17 mouse cellular contexts compared by ENCODE assay signal in the genomic region with DNA sequence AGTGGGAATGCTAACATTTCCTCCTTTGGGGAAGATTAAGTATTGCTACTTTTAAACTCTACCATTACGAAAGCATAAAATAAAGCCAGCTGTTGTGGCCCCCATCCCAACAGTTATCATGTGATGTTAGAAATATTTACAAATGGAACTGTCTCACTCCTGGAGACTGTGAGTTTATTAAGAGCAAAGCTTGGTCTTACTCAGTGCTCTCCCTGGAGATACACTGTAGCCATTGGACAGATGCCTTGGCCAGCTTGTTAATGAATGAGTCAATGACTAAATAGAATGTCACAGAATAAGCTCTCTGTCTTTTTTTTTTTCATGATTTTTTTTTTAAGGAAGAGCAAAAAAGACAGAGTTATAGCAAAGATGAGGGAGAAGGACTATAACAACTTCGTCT. TPM values are rescaled to one million over a fixed set of nuclear protein-coding genes. Genes with fewer than 3 reads are reported as not detected.
DNase-seq lines count a peak whose midpoint lies in the region; ATAC-seq lines count a peak whose summit lies in the region.
"Had no signal": no experiment of that assay in that cellular context is flagged by ENCODE, and none has a peak within 500 bp of the region (broad histone marks: within the 10 kb centered on the region; RNA-seq: fewer than 3 reads in every experiment).

No protein-coding gene starts in this region.

- H3K27me3 ChIP-seq in heart, embryonic 11.5 days (ENCODE audit: control insufficient read depth, insufficient read depth, low read length) = peaks cover 6% of the 10 kb centered on the region; the same call in 1 of the 2 replicates
- H3K27me3 ChIP-seq: forebrain, embryonic 13.5 days; hindbrain, embryonic 12.5 days; neural tube, embryonic 15.5 days had no signal

- H3K4me2 ChIP-seq in heart, embryonic 11.5 days = no peak overlapping the region
- H3K4me2 ChIP-seq: forebrain, embryonic 13.5 days; heart, embryonic 13.5 days; hindbrain, embryonic 12.5 days; kidney, embryonic 15.5 days; liver, embryonic 13.5 days; neural tube, embryonic 15.5 days had no signal

- WGBS in heart, embryonic 11.5 days (ENCODE audit: insufficient replicate concordance) = 86% methylated on average over 2 of the region's 2 CpGs

- DNase-seq in heart, adult 18-20 months = peak; percentile 66 to 82
- DNase-seq in testis, postnatal 14 days (ENCODE audit: low spot score) = peak; percentile 33
- DNase-seq in testis, postnatal 10 days (ENCODE audit: low spot score) = no peak
- DNase-seq in gastrocnemius, postnatal 10 days = peak; percentile 16
- peak; percentile 50 for DNase-seq in lung, postnatal 36 days
- no peak for DNase-seq in spleen, postnatal 4 days (ENCODE audit: low spot score in 2 of 2)
- DNase-seq in kidney, adult 11 months = no peak
- DNase-seq: cerebellum, postnatal 25 days; layer of hippocampus, postnatal 36 days; liver, embryonic 13.5 days had no signal

- H3K36me3 ChIP-seq in heart, embryonic 11.5 days (ENCODE audit: control insufficient read depth, insufficient read depth, low read length) = no peaks in the 10 kb centered on the region
- H3K36me3 ChIP-seq: heart, embryonic 13.5 days; hindbrain, embryonic 12.5 days; kidney, embryonic 15.5 days; liver, embryonic 13.5 days; midbrain, embryonic 10.5 days; neural tube, embryonic 15.5 days had no signal

- no peaks in the 10 kb centered on the region for H3K9me3 ChIP-seq in heart, embryonic 11.5 days (replicated peaks; ENCODE audit: control insufficient read depth, low read length)
- H3K9me3 ChIP-seq: forebrain, embryonic 13.5 days; heart, embryonic 13.5 days; hindbrain, embryonic 12.5 days; kidney, embryonic 15.5 days; liver, embryonic 13.5 days; midbrain, embryonic 10.5 days; neural tube, embryonic 15.5 days had no signal

- H3K9ac ChIP-seq in heart, embryonic 11.5 days (ENCODE audit: low read depth, low read length) = no peak overlapping the region
- H3K9ac ChIP-seq: forebrain, embryonic 13.5 days; heart, embryonic 13.5 days; hindbrain, embryonic 12.5 days; kidney, embryonic 15.5 days; liver, embryonic 13.5 days; neural tube, embryonic 15.5 days had no signal

- no peak overlapping the region for H3K27ac ChIP-seq in heart, embryonic 11.5 days (ENCODE audit: low read depth, low read length)
- H3K27ac ChIP-seq: forebrain, embryonic 13.5 days; heart, embryonic 13.5 days; hindbrain, embryonic 12.5 days; kidney, embryonic 15.5 days; liver, embryonic 13.5 days; neural tube, embryonic 15.5 days had no signal

- H3K4me3 ChIP-seq in heart, embryonic 11.5 days (ENCODE audit: low read depth, low read length) = no peak overlapping the region
- H3K4me3 ChIP-seq: forebrain, embryonic 13.5 days; heart, embryonic 13.5 days; hindbrain, embryonic 12.5 days; kidney, embryonic 15.5 days; liver, embryonic 13.5 days; midbrain, embryonic 10.5 days; neural tube, embryonic 15.5 days had no signal

- H3K4me1 ChIP-seq in heart, embryonic 11.5 days (ENCODE audit: control insufficient read depth, insufficient read depth, low read length) = peaks cover 2% of the 10 kb centered on the region; the same call in 1 of the 2 replicates
- H3K4me1 ChIP-seq: liver, embryonic 13.5 days had no signal

- ATAC-seq in heart, embryonic 11.5 days (replicated peaks; ENCODE audit: insufficient number of reproducible peaks, low FRiP score, low TSS enrichment) = no peak
- ATAC-seq: forebrain, embryonic 13.5 days had no signal

RNA-seq across cellular contexts. Expression of gene Jam2, which starts 2.5 kb away (rescaled TPM):
- total RNA-seq in heart, adult 18-20 months (2021) = 10 to 100 TPM; 85.1 to 92.0 TPM
- 8.1 and 9.8 TPM in 2 replicates for polyA plus RNA-seq in heart, embryonic 11.5 days (2014; fragmentation: Nextera tagmentation; extraction: Ambion mirVana)
- total RNA-seq in gastrocnemius, postnatal 10 days (2021) = 10 to 100 TPM; 24.3 to 25.4 TPM

RNA-seq across cellular contexts. Expression of gene Mrpl39, which starts 35.9 kb away (rescaled TPM):
- total RNA-seq in heart, adult 18-20 months (2021) = 10 to 100 TPM; 40.3 to 42.9 TPM
- polyA plus RNA-seq in heart, embryonic 11.5 days (2014; fragmentation: Nextera tagmentation; extraction: Ambion mirVana) = 51.4 and 53.0 TPM in 2 replicates
- 10 to 100 TPM; 22.6 TPM for total RNA-seq in gastrocnemius, postnatal 10 days (2021)

Comparison
In these comparisons a context has a peak if more than half of its experiments do, and no peak if none do; other contexts are left out.
1. DNase-seq: peak in heart, adult 18-20 months (2 of 2), testis, postnatal 14 days (single experiment), gastrocnemius, postnatal 10 days (single experiment) and lung, postnatal 36 days (single experiment); none in testis, postnatal 10 days (single experiment), spleen, postnatal 4 days (0 of 2) and kidney, adult 11 months (single experiment).